Mouse (Mus musculus) hematopoietic multipotent progenitor cell, adult 10-12 weeks (in vitro differentiated cells): ENCODE measurements around the gene Ing3. TPM values are rescaled to one million over a fixed set of nuclear protein-coding genes. Genes with fewer than 3 reads are reported as not detected.

ENCODE experiments used
- polyA plus RNA-seq: library from polyadenylated mRNA; stranded (reverse); fragments of >175 nt; gene quantifications from 2 replicates; pipeline ENCODE4 v1.2.3, GENCODE M21; 2012; ENCODE audit warnings: low replicate concordance

Ing3 gene
- polyA plus RNA-seq = 1.1 and 18.8 TPM in 2 replicates

GRCm38 (mm10) chr6:21949226-21949731 is at the start of gene Ing3:
Ing3 (plus strand) TSS chr6:21949571.

GRCm38 (mm10) chr6:21985732-21986540 is 36.6 kb downstream of the Ing3 start, which contains the start of gene Cped1:
Cped1 (plus strand) TSS chr6:21985916.

Other genes starting within 250 kb of the Ing3 start
- 0.37 TPM in 1 of 2 replicates, not detected in the other for gene Tspan12, start 97.1 kb upstream of the Ing3 start, polyA plus RNA-seq
- gene Cped1, start 36.3 kb downstream of the Ing3 start, polyA plus RNA-seq = 0.03 TPM in 1 of 2 replicates, not detected in the other